ENCODE assay signal across 9 mouse cellular contexts in genomic region chr11:64600201-64601102, GRCm38 (mm10).
A peak's percentile ranks its signal among the peaks of the same experiment; 100 is the strongest.
DNase-seq lines count a peak whose midpoint lies in the region; ATAC-seq and TF ChIP-seq lines count a peak whose summit lies in the region.
"Had no signal": no experiment of that assay in that cellular context is flagged by ENCODE, and none has a peak within 500 bp of the region (broad histone marks: within the 10 kb centered on the region; RNA-seq: fewer than 3 reads in every experiment).

No protein-coding gene starts in this region.

- H3K27me3 ChIP-seq in neural tube, embryonic 11.5 days (ENCODE audit: control insufficient read depth, insufficient read depth, low read length) = no peaks in the 10 kb centered on the region
- H3K27me3 ChIP-seq in neural tube, embryonic 15.5 days (replicated peaks) = no peaks in the 10 kb centered on the region
- no peaks in the 10 kb centered on the region for H3K27me3 ChIP-seq in lung, postnatal 0 days (replicated peaks; ENCODE audit: insufficient read depth, low read length)
- H3K27me3 ChIP-seq in stomach, embryonic 16.5 days (ENCODE audit: control insufficient read depth, insufficient read depth, low read length) = peaks cover 8% of the 10 kb centered on the region; the same call in 1 of the 2 replicates

- ATAC-seq in neural tube, embryonic 11.5 days (ENCODE audit: insufficient read depth, low FRiP score, low TSS enrichment) = no peak
- no peak for ATAC-seq in neural tube, embryonic 15.5 days (ENCODE audit: low FRiP score)
- ATAC-seq in lung, postnatal 0 days = peak; percentile 87
- peak; percentile 95 for ATAC-seq in stomach, embryonic 16.5 days (ENCODE audit: insufficient read depth, low FRiP score)
- no peak for ATAC-seq in inflammation-experienced regulatory T-cells, adult 6 months

- no peak overlapping the region for H3K4me3 ChIP-seq in neural tube, embryonic 11.5 days (ENCODE audit: low read depth, low read length)
- no peak overlapping the region for H3K4me3 ChIP-seq in neural tube, embryonic 15.5 days (replicated peaks)
- H3K4me3 ChIP-seq in lung, postnatal 0 days (ENCODE audit: low read depth, low read length) = no peak overlapping the region
- no peak overlapping the region for H3K4me3 ChIP-seq in stomach, embryonic 16.5 days (replicated peaks; ENCODE audit: low read length)
- H3K4me3 ChIP-seq: megakaryocyte, embryonic 14.5 days had no signal

- H3K36me3 ChIP-seq in neural tube, embryonic 11.5 days (ENCODE audit: control insufficient read depth, insufficient read depth, low read length) = no peaks in the 10 kb centered on the region
- no peaks in the 10 kb centered on the region for H3K36me3 ChIP-seq in neural tube, embryonic 15.5 days
- no peaks in the 10 kb centered on the region for H3K36me3 ChIP-seq in lung, postnatal 0 days (ENCODE audit: insufficient read depth, low read length)
- H3K36me3 ChIP-seq in stomach, embryonic 16.5 days (ENCODE audit: control insufficient read depth, insufficient read depth, low read length) = no peaks in the 10 kb centered on the region

- TF ChIP-seq CTCF in lung, postnatal 0 days (IDR thresholded peaks at IDR 0.05) = no peak

- H3K9me3 ChIP-seq in neural tube, embryonic 11.5 days (ENCODE audit: control insufficient read depth, low read length) = no peaks in the 10 kb centered on the region
- no peaks in the 10 kb centered on the region for H3K9me3 ChIP-seq in neural tube, embryonic 15.5 days (replicated peaks)
- no peaks in the 10 kb centered on the region for H3K9me3 ChIP-seq in lung, postnatal 0 days (ENCODE audit: low read length)
- no peaks in the 10 kb centered on the region for H3K9me3 ChIP-seq in stomach, embryonic 16.5 days (replicated peaks; ENCODE audit: control insufficient read depth, low read length)

- WGBS in neural tube, embryonic 11.5 days = 80% methylated on average over 10 of the region's 10 CpGs
- WGBS in neural tube, embryonic 15.5 days = 49% methylated on average over 10 of the region's 10 CpGs
- WGBS in lung, postnatal 0 days = 18% methylated on average over 10 of the region's 10 CpGs
- 27% methylated on average over 10 of the region's 10 CpGs for WGBS in stomach, embryonic 16.5 days

- H3K4me1 ChIP-seq in neural tube, embryonic 11.5 days (ENCODE audit: control insufficient read depth, insufficient read depth, low read length) = no peaks in the 10 kb centered on the region
- H3K4me1 ChIP-seq in neural tube, embryonic 15.5 days = 0 out of 2 replicates have a peak, but pooled peaks cover 6% of the 10 kb centered on the region
- H3K4me1 ChIP-seq in lung, postnatal 0 days (ENCODE audit: insufficient read depth, low read depth, low read length) = peaks cover 9% of the 10 kb centered on the region; the same call in 1 of the 2 replicates
- peaks cover 7% of the 10 kb centered on the region; the same call in 1 of the 2 replicates for H3K4me1 ChIP-seq in stomach, embryonic 16.5 days (ENCODE audit: control insufficient read depth, insufficient read depth, low read length)

- DNase-seq in neural tube, embryonic 11.5 days (ENCODE audit: low spot score) = peak; percentile 44
- peak; percentile 12 for DNase-seq in embryo, embryonic 10.5 days (ENCODE audit: low spot score)
- DNase-seq in heart, postnatal 14 days = peak; percentile 61 to 66
- DNase-seq in kidney, postnatal 25 days = peak; percentile 48 to 61
- DNase-seq in lung, postnatal 0 days (ENCODE audit: low spot score) = peak; percentile 92

- no peak overlapping the region for H3K27ac ChIP-seq in neural tube, embryonic 11.5 days (ENCODE audit: low read depth, low read length)
- H3K27ac ChIP-seq in neural tube, embryonic 15.5 days (replicated peaks) = no peak overlapping the region
- H3K27ac ChIP-seq in lung, postnatal 0 days (ENCODE audit: low read length) = no peak overlapping the region
- peak overlapping the region; percentile 7 for H3K27ac ChIP-seq in stomach, embryonic 16.5 days (ENCODE audit: low read length)

- no peak overlapping the region for H3K9ac ChIP-seq in neural tube, embryonic 11.5 days (ENCODE audit: low read length)
- no peak overlapping the region for H3K9ac ChIP-seq in neural tube, embryonic 15.5 days (replicated peaks)
- H3K9ac ChIP-seq in lung, postnatal 0 days (replicated peaks; ENCODE audit: low read depth) = no peak overlapping the region
- no peak overlapping the region for H3K9ac ChIP-seq in stomach, embryonic 16.5 days (ENCODE audit: low read length)

- no peak overlapping the region for H3K4me2 ChIP-seq in neural tube, embryonic 11.5 days (ENCODE audit: low read depth)
- H3K4me2 ChIP-seq in neural tube, embryonic 15.5 days = no peak overlapping the region
- H3K4me2 ChIP-seq in lung, postnatal 0 days (replicated peaks; ENCODE audit: low read depth, low read length) = no peak overlapping the region
- no peak overlapping the region for H3K4me2 ChIP-seq in stomach, embryonic 16.5 days (ENCODE audit: low read depth, low read length)

- intact Hi-C loops in heart, postnatal 14 days (cut with DNase I) = no loop called here

- peak; percentile 77 for TF ChIP-seq EP300 in lung, postnatal 0 days (IDR thresholded peaks at IDR 0.05)

Comparison
In these comparisons a context has a peak if more than half of its experiments do, and no peak if none do; other contexts are left out.
1. ATAC-seq: peak in lung, postnatal 0 days (single experiment) and stomach, embryonic 16.5 days (single experiment); none in neural tube, embryonic 11.5 days (single experiment), neural tube, embryonic 15.5 days (single experiment) and inflammation-experienced regulatory T-cells, adult 6 months (single experiment).
2. DNase-seq: peak in every context shown above with its lines; median percentile 92 in lung, postnatal 0 days; 64 in heart, postnatal 14 days; 54 in kidney, postnatal 25 days; 44 in neural tube, embryonic 11.5 days; 12 in embryo, embryonic 10.5 days.